Mouse (Mus musculus): ENCODE results near the gene Eno1. TPM values are rescaled to one million over a fixed set of nuclear protein-coding genes. Genes with fewer than 3 reads are reported as not detected.

Gene Eno1
- polyA plus RNA-seq, 1 experiment from 2014 or later = 1,690 TPM

DNA sequence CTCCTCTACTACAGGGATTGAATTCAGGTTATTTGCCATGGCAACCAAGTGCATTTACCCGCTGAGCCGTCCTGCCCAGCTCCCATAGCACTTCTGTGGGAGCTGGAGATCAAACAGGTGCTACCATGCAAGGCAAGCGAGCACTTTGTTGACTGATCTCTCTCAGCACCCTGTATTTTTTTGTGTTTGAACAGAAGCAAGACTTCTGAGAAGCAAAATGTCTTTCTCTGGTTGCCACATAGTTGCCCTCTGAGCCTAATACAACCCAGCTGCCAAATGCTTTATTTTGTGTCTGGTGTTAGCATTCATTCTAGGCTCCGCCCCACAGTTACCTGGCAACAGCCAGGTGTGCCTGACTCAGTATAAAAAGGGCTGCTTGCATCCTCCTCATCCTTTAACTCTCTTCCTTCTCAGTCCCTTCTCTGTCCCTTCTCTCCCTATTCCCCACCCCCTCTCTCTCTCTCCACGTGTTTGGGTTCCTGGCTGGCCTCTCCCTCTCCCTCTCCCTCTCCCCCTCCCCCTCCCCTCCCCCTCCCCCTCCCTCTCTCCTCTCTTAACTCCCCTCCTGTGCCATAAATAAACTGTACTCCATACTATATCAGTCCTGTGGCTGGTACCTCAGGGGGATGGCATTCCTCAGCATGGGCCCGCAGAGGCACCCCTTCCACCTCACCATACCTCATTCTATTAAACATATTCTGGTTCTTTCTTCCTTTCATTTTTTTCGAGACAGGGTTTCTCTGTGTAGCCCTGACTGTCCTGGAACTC lies 7.8 kb upstream of the Eno1 start:
- Histone ChIP-seq H3K4me1 (replicated peaks) (peaks cover 43% of the 10 kb centered on the region), H3K27ac (peak overlapping the region; percentile 44), H3K4me2 (no peak overlapping the region), H3K9me3 (replicated peaks) (no peaks in the 10 kb centered on the region), H3K9ac (no peak overlapping the region), H3K4me3 (no peak overlapping the region), H3K36me3 (no peaks in the 10 kb centered on the region), H3K27me3 (no peaks in the 10 kb centered on the region)
- 0 out of 2 replicates have a peak, but pooled peaks have one; percentile 40 for ATAC-seq (replicated peaks; ENCODE audit: insufficient number of reproducible peaks, insufficient read depth, low FRiP score, low read depth)
- 39% methylated on average over 7 of the region's 7 CpGs for WGBS

DNA sequence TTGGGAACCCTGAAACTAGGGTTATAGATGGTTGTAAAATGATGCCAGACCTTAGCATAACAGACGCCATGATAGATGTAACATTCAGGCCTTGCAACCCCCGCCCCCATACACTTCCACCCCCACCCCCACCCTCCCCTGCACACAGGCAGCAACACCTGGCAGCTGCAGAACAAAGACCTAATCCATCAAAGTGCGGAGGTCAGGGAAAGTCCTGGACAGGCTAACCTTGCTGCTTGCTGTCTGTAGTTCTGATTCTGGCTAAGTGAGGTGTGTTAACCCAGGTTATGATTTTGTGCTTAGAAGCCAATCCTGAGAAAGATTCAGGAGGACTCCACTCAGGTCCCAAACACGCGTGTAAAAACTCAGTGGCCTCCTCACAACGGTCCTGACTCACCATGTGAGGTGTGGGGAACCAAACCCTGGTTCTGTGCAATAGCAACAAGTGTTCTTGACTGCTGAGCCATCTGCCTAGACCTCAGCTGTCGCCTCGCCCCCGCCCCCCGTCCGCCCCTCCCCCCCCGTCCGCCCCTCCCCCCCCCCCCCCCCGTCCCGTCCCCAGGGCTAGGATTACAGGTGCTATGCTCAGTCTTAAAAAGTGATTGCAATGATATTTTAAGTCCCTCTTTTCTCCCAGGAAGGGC lies 6.7 kb upstream of the Eno1 start:
- ATAC-seq (replicated peaks; ENCODE audit: insufficient number of reproducible peaks, insufficient read depth, low FRiP score, low read depth) = no peak
- H3K9ac ChIP-seq = no peak overlapping the region
- H3K27ac ChIP-seq = peak overlapping the region; percentile 24
- H3K9me3 ChIP-seq (replicated peaks) = no peaks in the 10 kb centered on the region
- 47% methylated on average over 7 of the region's 15 CpGs for WGBS
- H3K27me3 ChIP-seq = no peaks in the 10 kb centered on the region
- peaks cover 50% of the 10 kb centered on the region for H3K4me1 ChIP-seq (replicated peaks)
- H3K36me3 ChIP-seq = no peaks in the 10 kb centered on the region
- no peak overlapping the region for H3K4me3 ChIP-seq
- no peak overlapping the region for H3K4me2 ChIP-seq

DNA sequence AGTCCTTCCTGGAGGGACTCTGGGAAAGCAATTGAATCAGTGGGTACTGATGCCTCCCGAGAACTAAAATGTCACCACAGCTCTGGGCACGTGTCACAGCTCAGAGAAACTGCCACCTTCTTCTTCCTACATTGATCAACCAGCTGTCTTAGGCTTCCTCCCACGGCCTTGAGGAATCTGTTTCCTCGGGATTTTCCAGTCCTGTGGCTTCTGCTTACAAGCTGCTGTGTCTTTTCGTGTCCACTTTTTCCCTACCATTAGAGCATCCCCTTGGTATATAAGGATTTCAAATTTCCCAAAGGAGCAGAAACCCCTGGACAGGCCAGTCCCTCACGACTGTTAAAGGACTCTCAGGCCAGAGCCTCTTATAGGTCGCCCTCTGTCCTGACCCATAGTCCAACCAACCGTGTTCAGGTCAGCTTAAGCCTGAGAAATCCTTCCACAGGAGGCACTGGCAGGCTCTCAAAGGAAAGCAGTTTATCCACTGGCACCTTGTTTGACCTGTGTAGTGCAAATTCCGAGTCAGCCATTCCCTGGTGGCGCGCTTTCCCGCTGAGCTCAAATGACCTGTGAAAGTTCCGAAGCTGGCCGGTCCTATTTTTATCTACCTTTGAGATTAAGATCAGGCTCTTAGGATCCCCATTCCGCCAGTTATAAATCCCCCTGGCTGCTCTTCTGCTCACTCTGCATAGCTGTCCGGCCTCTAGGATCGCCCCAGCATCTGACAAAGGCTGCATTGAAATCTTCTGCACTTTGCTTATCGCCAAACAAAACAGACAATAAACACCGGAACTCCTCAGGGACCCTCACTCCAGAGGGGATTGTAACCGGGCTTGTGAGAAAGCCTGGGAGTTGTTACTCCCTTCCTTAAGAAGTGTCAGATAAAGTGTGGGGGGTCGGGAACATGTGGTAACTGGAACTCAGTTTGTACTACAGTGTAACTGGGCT lies 5.8 kb upstream of the Eno1 start:
- H3K4me2 ChIP-seq = no peak overlapping the region; the same call in 1 of the 2 replicates
- no peaks in the 10 kb centered on the region for H3K9me3 ChIP-seq (replicated peaks)
- ATAC-seq (replicated peaks; ENCODE audit: insufficient number of reproducible peaks, insufficient read depth, low FRiP score, low read depth) = no peak
- H3K4me3 ChIP-seq = no peak overlapping the region
- H3K9ac ChIP-seq = no peak overlapping the region
- H3K36me3 ChIP-seq = no peaks in the 10 kb centered on the region
- peak overlapping the region; percentile 57 for H3K27ac ChIP-seq
- peaks cover 57% of the 10 kb centered on the region for H3K4me1 ChIP-seq (replicated peaks)
- no peaks in the 10 kb centered on the region for H3K27me3 ChIP-seq
- 19% methylated on average over 21 of the region's 21 CpGs for WGBS

DNA sequence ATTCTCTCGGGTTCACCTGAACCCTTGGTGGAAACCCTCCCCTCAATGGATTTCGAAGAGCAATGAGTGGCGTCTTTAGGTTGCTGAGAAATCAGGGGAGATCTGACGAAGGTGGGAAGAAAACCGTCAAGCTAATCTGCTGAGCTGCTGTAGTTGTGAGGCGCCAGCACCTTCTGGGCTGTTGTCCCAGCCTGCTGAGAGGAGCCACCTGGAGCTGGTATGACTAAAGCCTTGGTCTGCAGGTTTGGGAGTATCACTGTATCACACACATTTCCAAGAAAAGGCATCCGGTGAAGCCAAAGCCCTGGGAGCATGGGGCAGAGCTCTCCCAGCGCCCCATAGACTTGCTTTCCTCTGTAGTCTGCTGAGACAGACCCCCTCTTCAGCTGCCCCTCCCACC lies 4.7 kb upstream of the Eno1 start:
- H3K9ac ChIP-seq = no peak overlapping the region
- H3K4me2 ChIP-seq = no peak overlapping the region
- H3K4me3 ChIP-seq = no peak overlapping the region
- H3K36me3 ChIP-seq = no peaks in the 10 kb centered on the region
- peaks cover 54% of the 10 kb centered on the region for H3K4me1 ChIP-seq (replicated peaks)
- no peak overlapping the region for H3K27ac ChIP-seq
- ATAC-seq (replicated peaks; ENCODE audit: insufficient number of reproducible peaks, insufficient read depth, low FRiP score, low read depth) = no peak
- H3K27me3 ChIP-seq = no peaks in the 10 kb centered on the region
- 55% methylated on average over 8 of the region's 8 CpGs for WGBS
- H3K9me3 ChIP-seq (replicated peaks) = no peaks in the 10 kb centered on the region

DNA sequence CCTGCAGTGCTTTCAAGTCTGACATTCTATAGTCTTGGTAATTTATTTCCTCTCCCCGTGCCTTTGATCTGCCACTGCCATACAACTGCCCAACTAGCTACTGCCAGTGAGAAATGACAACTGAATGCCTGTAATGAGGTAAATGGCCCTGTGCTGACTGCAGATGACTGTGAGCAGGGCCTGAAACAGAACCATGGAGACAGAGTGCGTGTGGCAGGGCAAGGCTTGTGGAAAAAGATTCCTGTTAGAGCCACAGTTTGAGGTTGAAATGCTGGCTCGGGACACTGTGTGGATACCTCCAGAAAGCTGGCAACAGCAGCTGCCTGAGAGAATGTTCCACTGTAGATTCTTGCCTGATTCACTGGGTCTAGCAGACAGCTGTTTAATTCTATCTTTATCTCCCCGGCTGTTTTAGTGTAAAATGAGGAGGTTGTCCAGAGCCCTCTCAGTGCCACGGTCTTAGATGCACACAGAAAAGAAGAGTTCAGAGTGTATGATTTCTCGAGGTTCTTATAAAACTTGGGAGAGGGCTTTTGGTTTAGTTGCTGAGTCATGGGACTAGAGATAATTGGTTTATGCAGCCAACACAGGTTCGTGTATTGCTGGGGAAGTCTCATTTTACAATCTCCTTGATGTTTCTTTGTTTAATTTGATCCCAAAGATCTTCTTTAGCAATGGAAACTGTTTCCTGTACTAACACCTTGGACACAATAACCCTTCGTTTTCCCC lies 1.8 kb upstream of the Eno1 start:
- H3K4me2 ChIP-seq = no peak overlapping the region
- H3K27ac ChIP-seq = peak overlapping the region; percentile 81
- peaks cover 47% of the 10 kb centered on the region for H3K4me1 ChIP-seq (replicated peaks)
- no peaks in the 10 kb centered on the region for H3K27me3 ChIP-seq
- no peak for ATAC-seq (replicated peaks; ENCODE audit: insufficient number of reproducible peaks, insufficient read depth, low FRiP score, low read depth)
- no peaks in the 10 kb centered on the region for H3K36me3 ChIP-seq
- H3K4me3 ChIP-seq = no peak overlapping the region
- no peaks in the 10 kb centered on the region for H3K9me3 ChIP-seq (replicated peaks)
- 38% methylated on average over 8 of the region's 8 CpGs for WGBS
- H3K9ac ChIP-seq = no peak overlapping the region

DNA sequence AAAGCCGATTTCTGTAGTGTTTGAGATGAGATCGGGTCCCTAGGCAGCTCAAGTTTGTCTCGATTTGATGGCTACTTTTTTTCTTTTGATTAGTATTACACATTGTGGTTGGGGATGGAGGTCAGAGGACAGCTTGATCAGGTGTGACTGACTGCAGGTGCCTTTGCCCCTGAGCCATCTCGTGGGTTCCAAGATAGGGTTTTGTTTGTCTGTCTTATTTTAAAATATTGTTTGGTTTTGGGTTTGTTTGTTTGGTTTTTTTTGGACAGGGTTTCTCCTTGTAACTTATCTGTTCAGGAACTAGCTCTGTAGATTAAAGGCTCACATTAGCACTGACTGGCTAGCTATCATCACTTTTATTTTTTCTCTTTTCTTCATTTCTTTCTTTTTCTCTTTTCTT lies 936 bp upstream of the Eno1 start:
- ATAC-seq (replicated peaks; ENCODE audit: insufficient number of reproducible peaks, insufficient read depth, low FRiP score, low read depth) = no peak
- Histone ChIP-seq H3K9me3 (replicated peaks) (no peaks in the 10 kb centered on the region), H3K27me3 (no peaks in the 10 kb centered on the region), H3K4me3 (no peak overlapping the region), H3K4me2 (no peak overlapping the region), H3K36me3 (peaks cover 4% of the 10 kb centered on the region), H3K9ac (no peak overlapping the region), H3K27ac (peak overlapping the region; percentile 81), H3K4me1 (replicated peaks) (peaks cover 46% of the 10 kb centered on the region)
- 75% methylated on average over 4 of the region's 4 CpGs for WGBS

DNA sequence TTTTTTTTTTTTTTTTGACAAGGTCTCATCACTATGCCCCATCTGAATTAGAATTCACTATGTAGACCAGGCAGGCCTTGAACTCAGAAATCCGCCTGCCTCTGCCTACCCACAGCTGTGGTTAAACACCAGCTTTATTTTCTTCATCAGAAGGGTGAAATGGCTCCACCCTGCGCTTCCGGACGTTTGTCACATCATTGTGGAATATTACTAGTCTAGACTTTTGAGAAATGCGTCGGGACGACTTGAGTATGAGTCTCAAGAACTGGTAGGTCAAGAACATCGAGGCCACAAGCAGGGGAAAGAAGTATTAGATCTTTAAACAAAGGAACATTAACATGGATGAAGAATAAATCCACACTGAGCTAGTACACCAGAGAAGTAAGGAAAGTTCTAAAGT lies 490 bp upstream of the Eno1 start:
- no peak overlapping the region for H3K9ac ChIP-seq
- H3K27me3 ChIP-seq = no peaks in the 10 kb centered on the region
- H3K27ac ChIP-seq = peak overlapping the region; percentile 98
- H3K4me2 ChIP-seq = peak overlapping the region; percentile 72
- no peak for ATAC-seq (replicated peaks; ENCODE audit: insufficient number of reproducible peaks, insufficient read depth, low FRiP score, low read depth)
- peak overlapping the region; percentile 86 for H3K4me3 ChIP-seq
- peaks cover 9% of the 10 kb centered on the region for H3K36me3 ChIP-seq
- peaks cover 46% of the 10 kb centered on the region for H3K4me1 ChIP-seq (replicated peaks)
- H3K9me3 ChIP-seq (replicated peaks) = no peaks in the 10 kb centered on the region
- 80% methylated on average over 8 of the region's 8 CpGs for WGBS

DNA sequence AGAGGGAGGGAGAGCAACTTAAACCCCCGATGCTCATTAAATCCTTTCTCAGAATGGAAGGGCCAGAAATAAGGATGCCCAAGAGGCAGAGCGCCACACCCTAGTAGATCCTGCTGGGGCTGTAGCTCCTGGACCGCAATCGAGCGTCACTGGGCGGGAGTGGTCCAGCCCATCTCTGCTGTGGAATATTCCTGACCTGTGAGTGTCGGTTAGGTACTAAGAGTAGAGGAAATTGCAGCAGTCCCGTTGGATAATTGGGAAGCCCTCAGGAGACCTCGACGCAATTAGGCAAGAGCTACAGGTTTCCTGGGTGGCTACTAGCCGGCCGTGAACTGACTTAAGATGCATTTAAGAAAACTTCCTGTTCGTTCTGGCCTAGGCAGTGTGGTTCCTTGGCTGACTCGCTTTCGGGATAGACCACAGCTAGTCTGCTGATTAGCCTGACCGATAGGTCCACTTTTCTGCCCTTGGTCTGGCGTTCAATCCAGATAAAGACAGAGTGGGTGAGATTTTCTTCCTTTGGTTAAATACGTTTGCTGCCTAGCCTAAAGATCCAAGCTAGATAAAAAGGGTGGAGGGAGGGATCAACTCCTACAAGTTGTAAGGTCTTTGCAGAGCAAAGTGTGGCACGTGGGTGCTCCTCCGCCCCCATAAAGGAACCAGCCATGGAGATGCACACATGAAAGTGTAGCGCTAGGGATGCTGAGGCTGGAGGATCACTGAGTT lies 1.3 kb downstream of the Eno1 start:
- under 1% methylated on average over 21 of the region's 21 CpGs for WGBS
- no peaks in the 10 kb centered on the region for H3K9me3 ChIP-seq (replicated peaks)
- H3K4me3 ChIP-seq = peak overlapping the region; percentile 86
- peaks cover 26% of the 10 kb centered on the region for H3K36me3 ChIP-seq
- H3K27ac ChIP-seq = peak overlapping the region; percentile 98
- H3K4me2 ChIP-seq = peak overlapping the region; percentile 72
- ATAC-seq (replicated peaks; ENCODE audit: insufficient number of reproducible peaks, insufficient read depth, low FRiP score, low read depth) = no peak
- no peaks in the 10 kb centered on the region for H3K27me3 ChIP-seq
- H3K9ac ChIP-seq = peak overlapping the region; percentile 97
- H3K4me1 ChIP-seq (replicated peaks) = peaks cover 54% of the 10 kb centered on the region

DNA sequence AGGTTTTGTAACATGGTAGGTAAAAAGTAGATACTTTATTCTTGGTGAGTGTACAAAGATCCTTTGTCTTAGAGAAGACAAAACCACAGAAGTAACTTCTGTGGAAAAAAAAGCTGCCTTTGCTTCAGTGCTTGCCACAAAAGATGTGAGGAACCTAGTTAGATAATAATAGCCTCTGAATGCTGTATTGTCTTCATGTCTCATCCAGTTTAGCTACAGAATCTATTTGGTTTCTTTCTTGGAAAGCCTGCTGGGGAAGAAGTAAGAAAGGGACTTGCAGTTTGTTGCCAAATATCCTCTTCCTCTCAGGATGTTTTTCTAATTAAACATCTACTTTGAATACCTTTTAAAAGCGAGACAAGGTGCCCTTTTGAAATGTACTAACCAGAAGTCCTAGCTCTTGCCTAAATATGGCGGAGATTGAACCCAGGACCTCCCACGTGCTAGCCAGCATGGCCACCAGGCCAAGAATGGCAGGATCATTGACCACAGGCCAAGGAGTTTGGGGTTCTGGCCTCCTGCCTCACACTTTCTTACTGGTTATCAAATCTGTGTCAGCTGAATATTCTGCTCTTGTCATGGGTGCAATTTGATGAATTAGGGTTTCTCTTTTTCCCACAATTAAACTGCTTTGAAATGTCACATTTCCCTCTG lies 2.0 kb downstream of the Eno1 start:
- peak overlapping the region; percentile 98 for H3K27ac ChIP-seq
- peaks cover 62% of the 10 kb centered on the region for H3K4me1 ChIP-seq (replicated peaks)
- no peaks in the 10 kb centered on the region for H3K9me3 ChIP-seq (replicated peaks)
- peak overlapping the region; percentile 97 for H3K9ac ChIP-seq
- peak overlapping the region; percentile 86 for H3K4me3 ChIP-seq
- peaks cover 34% of the 10 kb centered on the region for H3K36me3 ChIP-seq
- H3K27me3 ChIP-seq = no peaks in the 10 kb centered on the region
- 6% methylated on average over 3 of the region's 3 CpGs for WGBS
- no peak for ATAC-seq (replicated peaks; ENCODE audit: insufficient number of reproducible peaks, insufficient read depth, low FRiP score, low read depth)
- peak overlapping the region; percentile 72 for H3K4me2 ChIP-seq

DNA sequence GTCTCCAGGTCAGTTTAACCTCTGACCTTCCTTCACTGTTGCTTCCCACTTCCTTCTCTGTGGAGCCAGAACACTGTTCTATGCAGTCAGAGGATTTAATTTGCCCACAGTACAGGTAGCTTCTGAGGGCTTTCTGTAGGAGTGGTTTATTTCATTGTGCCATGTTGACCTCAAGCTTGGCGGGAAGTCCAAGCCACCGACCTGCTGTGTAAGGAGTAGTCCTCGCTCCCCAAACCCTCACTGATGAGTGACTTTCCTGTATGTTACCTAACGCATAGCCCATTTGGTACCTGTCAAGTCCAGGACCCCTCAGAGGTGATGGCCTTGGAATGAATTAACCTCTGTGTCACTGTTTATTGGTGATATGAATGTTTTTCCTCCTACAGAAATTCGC lies 2.6 kb downstream of the Eno1 start:
- no peaks in the 10 kb centered on the region for H3K27me3 ChIP-seq
- no peak for ATAC-seq (replicated peaks; ENCODE audit: insufficient number of reproducible peaks, insufficient read depth, low FRiP score, low read depth)
- WGBS = 23% methylated on average over 5 of the region's 5 CpGs
- H3K4me2 ChIP-seq = peak overlapping the region; percentile 72
- H3K4me1 ChIP-seq (replicated peaks) = peaks cover 62% of the 10 kb centered on the region
- H3K9me3 ChIP-seq (replicated peaks) = no peaks in the 10 kb centered on the region
- H3K9ac ChIP-seq = peak overlapping the region; percentile 97
- peaks cover 39% of the 10 kb centered on the region for H3K36me3 ChIP-seq
- H3K4me3 ChIP-seq = peak overlapping the region; percentile 86
- H3K27ac ChIP-seq = peak overlapping the region; percentile 98

Data from heart, embryonic 15.5 days (tissue).